Mouse (Mus musculus): ENCODE results near the gene Lbx2.

Gene Lbx2

DNA sequence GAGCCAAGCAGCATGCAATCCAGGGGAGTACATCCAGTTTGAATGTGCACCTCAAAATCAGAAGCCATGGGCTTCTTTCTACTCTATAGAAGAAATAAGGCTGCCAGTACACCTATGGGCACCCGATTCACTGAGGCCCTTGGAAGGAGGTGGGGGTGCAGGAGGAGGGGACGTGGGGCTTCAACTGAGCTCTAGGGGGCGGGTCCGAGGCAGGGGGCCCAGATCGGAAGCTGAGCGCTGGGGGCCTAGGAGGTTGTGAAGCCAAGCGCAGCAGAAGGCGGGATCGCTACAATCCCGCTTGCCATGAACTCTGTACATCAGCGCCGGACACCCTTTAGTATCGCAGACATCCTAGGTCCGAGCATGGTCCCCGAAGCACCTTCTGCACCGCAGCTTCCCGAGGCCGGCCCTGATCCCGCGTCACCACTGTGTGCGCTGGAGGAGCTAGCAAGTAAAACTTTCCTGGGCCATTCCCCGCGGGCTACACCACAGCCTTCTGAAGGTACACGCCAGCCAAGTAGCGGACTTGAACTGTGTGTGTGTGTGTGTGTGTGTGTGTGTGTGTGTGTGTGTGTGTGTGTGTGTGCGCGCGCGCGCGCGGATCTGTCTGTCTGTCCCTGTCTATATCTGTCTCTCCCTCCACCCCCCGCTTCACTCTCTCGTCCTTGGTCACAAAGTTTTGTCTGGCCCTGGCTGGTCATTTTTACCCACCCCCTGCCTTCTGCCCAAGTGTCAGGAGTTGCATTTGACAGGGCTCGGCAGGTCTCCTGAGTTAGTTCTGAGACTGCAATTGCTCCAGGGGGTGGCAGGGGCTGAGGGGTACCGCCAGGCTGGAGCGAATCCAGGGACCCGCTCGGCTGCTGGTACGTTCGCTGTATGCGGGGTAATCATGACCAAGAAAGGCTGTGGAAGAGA is at the start of gene Lbx2:
Gene Lbx2 (plus strand): TSS at position 247 of the 915 bp plus-strand sequence.
- in situ Hi-C loops (cut with MseI, MboI) = loop anchor here in 1 of 2 experiments (25.0 kb wide), 1 partner anchor 99 kb away; no protein-coding TSS in a partner anchor

- in situ Hi-C loops (cut with MseI, MboI) = no loop called here
Observed at GRCm38 (mm10) chr6:83037188-83037587, 49.0 kb upstream of the Lbx2 start.

DNA sequence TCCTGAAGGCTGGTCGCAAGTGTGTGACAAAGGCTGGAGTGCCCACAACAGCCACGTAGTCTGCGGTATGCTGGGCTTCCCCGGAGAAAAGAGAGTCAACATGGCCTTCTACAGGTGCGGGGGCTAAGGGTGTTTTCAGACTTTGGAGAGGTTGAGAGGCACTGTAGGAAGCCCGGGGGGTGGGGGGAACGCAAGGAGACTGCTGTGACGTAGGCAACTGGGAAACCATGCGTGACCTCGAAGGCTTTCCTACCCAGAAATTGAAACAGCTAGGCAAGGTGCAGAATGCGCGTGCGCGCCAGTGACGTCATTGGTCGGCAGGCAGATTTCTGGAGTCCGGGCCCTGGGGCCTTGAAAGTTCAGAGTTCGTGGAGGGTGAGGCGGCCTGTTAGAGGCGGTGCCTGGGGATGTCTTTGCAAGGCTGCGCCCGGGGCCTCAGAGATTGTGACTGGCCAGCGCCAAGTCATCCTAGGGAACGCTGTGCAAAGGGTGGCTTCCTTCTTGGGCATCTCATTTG is 47.6 kb upstream of the Lbx2 start:
- in situ Hi-C loops (cut with MseI, MboI) = no loop called here

- in situ Hi-C loops (cut with MseI, MboI) = no loop called here
Observed at GRCm38 (mm10) chr6:83040601-83041000, 45.6 kb upstream of the Lbx2 start.

- in situ Hi-C loops (cut with MseI, MboI) = no loop called here
Observed at GRCm38 (mm10) chr6:83043561-83043960, 42.6 kb upstream of the Lbx2 start.

GRCm38 (mm10) chr6:83043993-83044392 is 42.2 kb upstream of the Lbx2 start:
- in situ Hi-C loops (cut with MseI, MboI) = no loop called here

- in situ Hi-C loops (cut with MseI, MboI) = no loop called here
Observed at GRCm38 (mm10) chr6:83044742-83045141, 41.4 kb upstream of the Lbx2 start.

- in situ Hi-C loops (cut with MseI, MboI) = no loop called here
Observed at GRCm38 (mm10) chr6:83049367-83049766, 36.8 kb upstream of the Lbx2 start.

DNA sequence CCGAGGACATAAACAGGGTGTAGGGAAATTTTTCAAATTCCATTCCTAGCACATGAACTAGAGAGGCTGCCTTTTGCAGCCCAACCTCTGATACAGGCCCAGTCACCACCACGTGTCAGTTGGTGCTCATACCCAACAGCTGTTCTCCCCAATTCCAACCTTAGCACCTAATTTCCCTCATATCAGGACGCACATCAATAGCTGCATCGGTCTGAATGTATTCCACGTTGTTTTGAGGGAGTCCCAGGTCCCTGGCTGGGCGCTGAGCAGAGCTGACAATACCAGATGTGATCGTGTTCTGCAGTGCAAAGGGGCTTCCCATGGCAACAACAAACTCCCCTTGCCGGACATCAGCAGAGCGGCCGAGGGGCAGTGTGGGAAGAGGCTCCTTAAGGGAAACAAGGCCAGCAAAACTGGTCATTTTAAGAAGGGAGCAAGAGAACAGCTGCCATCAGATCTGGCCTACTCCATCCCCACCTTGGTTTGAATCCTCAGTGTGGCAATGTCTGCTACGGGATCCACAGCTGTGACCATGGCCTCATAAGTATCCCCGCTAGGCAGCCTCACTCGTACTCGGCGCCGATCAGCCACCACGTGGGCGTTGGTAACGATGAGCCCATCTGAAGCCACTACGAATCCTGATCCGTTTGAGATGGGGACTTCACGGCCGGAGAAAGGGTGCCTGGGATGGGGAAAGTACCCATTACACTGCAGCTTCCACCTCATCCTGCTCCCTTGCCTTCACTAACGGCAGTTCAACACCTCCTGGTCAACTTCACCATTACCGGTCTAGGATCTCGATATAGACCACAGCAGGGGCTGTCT is 32.8 kb upstream of the Lbx2 start:
- in situ Hi-C loops (cut with MseI, MboI) = no loop called here

GRCm38 (mm10) chr6:83054074-83054851 is 31.9 kb upstream of the Lbx2 start, which contains the start of gene Aup1:
TSS of gene Aup1 (plus strand) at chr6:83054521.
- in situ Hi-C loops (cut with MseI, MboI) = no loop called here

GRCm38 (mm10) chr6:83054871-83055431 is 31.2 kb upstream of the Lbx2 start, which contains the start of gene Htra2:
TSS of gene Htra2 (minus strand) at chr6:83055273.
- in situ Hi-C loops (cut with MseI, MboI) = no loop called here

- in situ Hi-C loops (cut with MseI, MboI) = no loop called here
Observed at GRCm38 (mm10) chr6:83057790-83058189, 28.4 kb upstream of the Lbx2 start, which contains the start of gene Dqx1. TSS of gene Dqx1 (plus strand) at chr6:83057844.

- in situ Hi-C loops (cut with MseI, MboI) = no loop called here
Observed at GRCm38 (mm10) chr6:83058725-83059124, 27.4 kb upstream of the Lbx2 start.

DNA sequence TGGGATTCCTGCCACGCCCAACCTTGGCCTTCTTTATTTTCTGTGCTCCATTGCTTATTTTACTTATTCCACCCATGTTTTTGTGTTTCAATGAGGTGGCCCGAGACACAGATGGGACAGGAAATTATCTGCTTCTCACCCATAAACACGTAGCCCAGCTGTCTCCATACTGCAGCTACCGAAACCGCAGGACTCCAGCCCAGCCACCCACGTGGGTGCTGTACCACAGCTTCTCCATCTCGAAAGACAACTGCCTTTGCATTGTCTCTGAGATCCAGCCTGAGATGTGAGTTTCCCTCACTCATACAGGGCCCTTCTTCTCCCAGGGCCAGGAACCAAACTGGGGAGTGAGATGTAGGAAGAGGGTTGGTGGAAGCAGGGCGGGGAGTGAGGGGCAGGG is 20.2 kb upstream of the Lbx2 start:
- in situ Hi-C loops (cut with MseI, MboI) = no loop called here

GRCm38 (mm10) chr6:83066441-83066840 is 19.7 kb upstream of the Lbx2 start:
- in situ Hi-C loops (cut with MseI, MboI) = no loop called here

- in situ Hi-C loops (cut with MseI, MboI) = no loop called here
Observed at GRCm38 (mm10) chr6:83068221-83068620, 17.9 kb upstream of the Lbx2 start.

- in situ Hi-C loops (cut with MseI, MboI) = no loop called here
Observed at GRCm38 (mm10) chr6:83068706-83069487, 17.3 kb upstream of the Lbx2 start.

- in situ Hi-C loops (cut with MseI, MboI) = no loop called here
Observed at GRCm38 (mm10) chr6:83069488-83070246, 16.5 kb upstream of the Lbx2 start.

- in situ Hi-C loops (cut with MseI, MboI) = no loop called here
Observed at GRCm38 (mm10) chr6:83070247-83070310, 16.1 kb upstream of the Lbx2 start, which contains the start of gene Tlx2. TSS of gene Tlx2 (minus strand) at chr6:83070293.

Data from mouse trophoblast stem cell (cell line).